Comparison of ENCODE assay signal across 18 mouse cellular contexts in genomic region chr15:7167906-7168532, GRCm38 (mm10).
A peak's percentile ranks its signal among the peaks of the same experiment; 100 is the strongest.
DNase-seq lines count a peak whose midpoint lies in the region; ATAC-seq and TF ChIP-seq lines count a peak whose summit lies in the region.
"Had no signal": no experiment of that assay in that cellular context is flagged by ENCODE, and none has a peak within 500 bp of the region (broad histone marks: within the 10 kb centered on the region; RNA-seq: fewer than 3 reads in every experiment).

No protein-coding gene starts in this region.

- intact Hi-C loops in gastrocnemius, adult 2 months (cut with DNase I), result loop anchor here (5.0 kb wide), 1 partner anchor 36 kb away; no protein-coding TSS in a partner anchor

- no peak for TF ChIP-seq EP300 in liver, embryonic 14.5 days (IDR thresholded peaks at IDR 0.05; ENCODE audit: low read depth)

- no peak for DNase-seq in gastrocnemius, adult 2 months
- DNase-seq in gastrocnemius, adult 18-20 months (ENCODE audit: low spot score), result no peak
- peak; percentile 54 for DNase-seq in ES-CJ7 (ENCODE audit: low read depth, low spot score)
- DNase-seq in embryonic facial prominence, embryonic 10.5 days (ENCODE audit: low spot score), result peak; percentile 44
- peak in 2 of 3 experiments; percentile 26 to 36 for DNase-seq in liver, embryonic 14.5 days (ENCODE audit: low read depth in 3 of 3, low spot score in 3 of 3)
- no peak for DNase-seq in urinary bladder, adult 2 months (ENCODE audit: low spot score)
- no peak for DNase-seq in layer of hippocampus, postnatal 14 days (ENCODE audit: low spot score in 2 of 2)
- no peak for DNase-seq in cerebellum, postnatal 25 days
- DNase-seq: cerebellum, adult 11-12 months; forebrain, postnatal 0 days; gastrocnemius, postnatal 36 days; lung, embryonic 14.5 days; thymus, postnatal 4 days had no signal

- H3K4me2 ChIP-seq in liver, embryonic 14.5 days (ENCODE audit: low read depth), result 0 out of 2 replicates have a peak overlapping the region, but pooled peaks have one; percentile 15
- H3K4me2 ChIP-seq: heart, embryonic 13.5 days; lung, embryonic 14.5 days; neural tube, embryonic 12.5 days had no signal

- ATAC-seq in liver, embryonic 14.5 days (ENCODE audit: insufficient read depth), result peak; percentile 77
- ATAC-seq: forebrain, postnatal 0 days; inflammation-experienced regulatory T-cells, adult 6 months; midbrain, embryonic 16.5 days had no signal

- WGBS in embryonic facial prominence, embryonic 10.5 days, result 38% methylated on average over 11 of the region's 11 CpGs
- WGBS in liver, embryonic 14.5 days (ENCODE audit: insufficient replicate concordance), result 47% methylated on average over 11 of the region's 11 CpGs

- peak overlapping the region; percentile 74 for H3K27ac ChIP-seq in gastrocnemius, adult 2 months
- H3K27ac ChIP-seq in embryonic facial prominence, embryonic 10.5 days (replicated peaks), result no peak overlapping the region; the same call in 1 of the 2 replicates
- no peak overlapping the region for H3K27ac ChIP-seq in liver, embryonic 14.5 days
- H3K27ac ChIP-seq: heart, embryonic 13.5 days; macrophage; neural tube, embryonic 12.5 days had no signal

- TF ChIP-seq CTCF in gastrocnemius, adult 2 months (IDR thresholded peaks at IDR 0.05), result no peak
- TF ChIP-seq CTCF in liver, embryonic 14.5 days (IDR thresholded peaks at IDR 0.05; ENCODE audit: low read depth), result no peak

- no peak overlapping the region for H3K4me3 ChIP-seq in gastrocnemius, adult 2 months
- no peak overlapping the region for H3K4me3 ChIP-seq in embryonic facial prominence, embryonic 10.5 days
- no peak overlapping the region for H3K4me3 ChIP-seq in liver, embryonic 14.5 days (ENCODE audit: insufficient read depth in 1 of 2, low read depth in 2 of 2, low read length in 2 of 2)
- H3K4me3 ChIP-seq: heart, embryonic 13.5 days; neural tube, embryonic 12.5 days had no signal

- peaks cover 21% of the 10 kb centered on the region for H3K36me3 ChIP-seq in embryonic facial prominence, embryonic 10.5 days (replicated peaks)
- no peaks in the 10 kb centered on the region for H3K36me3 ChIP-seq in liver, embryonic 14.5 days (replicated peaks; ENCODE audit: control insufficient read depth, insufficient read depth, low read depth)

- no peaks in the 10 kb centered on the region for H3K27me3 ChIP-seq in embryonic facial prominence, embryonic 10.5 days (replicated peaks; ENCODE audit: low read depth, poor library complexity, severe bottlenecking)
- H3K27me3 ChIP-seq in liver, embryonic 14.5 days (ENCODE audit: control insufficient read depth, insufficient read depth, low read length), result no peaks in the 10 kb centered on the region
- H3K27me3 ChIP-seq: heart, embryonic 13.5 days; neural tube, embryonic 12.5 days had no signal

- H3K9me3 ChIP-seq in embryonic facial prominence, embryonic 10.5 days, result no peaks in the 10 kb centered on the region
- H3K9me3 ChIP-seq in liver, embryonic 14.5 days (ENCODE audit: control insufficient read depth, low read length), result no peaks in the 10 kb centered on the region
- H3K9me3 ChIP-seq: heart, embryonic 13.5 days; neural tube, embryonic 12.5 days had no signal

- H3K4me1 ChIP-seq in embryonic facial prominence, embryonic 10.5 days, result peaks cover 33% of the 10 kb centered on the region
- H3K4me1 ChIP-seq in liver, embryonic 14.5 days (replicated peaks; ENCODE audit: control insufficient read depth in 2 of 2, insufficient read depth in 2 of 2, low read length in 1 of 2), result peaks cover 0 to 5% of the 10 kb centered on the region in 2 experiments; a peak in 1 of 4 replicates
- H3K4me1 ChIP-seq: neural tube, embryonic 12.5 days had no signal

- H3K9ac ChIP-seq in liver, embryonic 14.5 days (replicated peaks), result no peak overlapping the region
- H3K9ac ChIP-seq: forebrain, postnatal 0 days; heart, embryonic 13.5 days; lung, embryonic 14.5 days; neural tube, embryonic 12.5 days had no signal

Comparison
In these comparisons a context has a peak if more than half of its experiments do, and no peak if none do; other contexts are left out.
1. DNase-seq: peak in ES-CJ7 (single experiment), embryonic facial prominence, embryonic 10.5 days (single experiment) and liver, embryonic 14.5 days (2 of 3); none in gastrocnemius, adult 2 months (single experiment), gastrocnemius, adult 18-20 months (single experiment), urinary bladder, adult 2 months (single experiment), layer of hippocampus, postnatal 14 days (0 of 2) and cerebellum, postnatal 25 days (0 of 2).